Mouse (Mus musculus) hindbrain, embryonic 14.5 days (tissue): ENCODE measurements around the gene Mamstr. TPM values are rescaled to one million over a fixed set of nuclear protein-coding genes. Genes with fewer than 3 reads are reported as not detected.

Source experiments
- ATAC-seq: fragments of 200-750 bp; cut with Nextera tagmentation; 2 replicates; pipeline ENCODE4 v1.8.0; 2017; ENCODE audit warnings: moderate number of reproducible peaks, mild to moderate bottlenecking, moderate TSS enrichment, moderate library complexity; ENCODE audit not compliant: low FRiP score
- DNase-seq: peaks from one replicate; pipeline ENCODE4 v3.0.0-alpha.2; 2015; ENCODE audit warnings: low spot score
- H3K27ac ChIP-seq: fragments of 300-500 bp; sonication (generic); 2 replicates; pipeline ENCODE4 v1.5.1; 2014; ENCODE audit warnings: mild to moderate bottlenecking, moderate library complexity
- H3K27me3 ChIP-seq: fragments of 300-500 bp; sonication (generic); 2 replicates; pipeline ENCODE4 v1.6.1; 2014; ENCODE audit warnings: mild to moderate bottlenecking, low read length, mixed read lengths; ENCODE audit not compliant: control insufficient read depth, insufficient read depth
- H3K36me3 ChIP-seq: fragments of 300-500 bp; sonication (generic); replicated peaks from 2 replicates; pipeline ENCODE4 v1.6.1; 2014; ENCODE audit not compliant: control insufficient read depth, insufficient read depth
- H3K4me1 ChIP-seq: fragments of 300-500 bp; sonication (generic); replicated peaks from 2 replicates; pipeline ENCODE4 v1.6.1; 2014; ENCODE audit warnings: antibody characterized with exemption, low read length, mixed read lengths; ENCODE audit not compliant: control insufficient read depth, insufficient read depth
- H3K4me2 ChIP-seq: fragments of 300-500 bp; sonication (generic); replicated peaks from 2 replicates; pipeline ENCODE4 v1.6.1; 2014; ENCODE audit warnings: mild to moderate bottlenecking, moderate library complexity
- H3K4me3 ChIP-seq: fragments of 300-500 bp; sonication (generic); replicated peaks from 2 replicates; pipeline ENCODE4 v1.5.1; 2014; ENCODE audit warnings: mild to moderate bottlenecking, low read length
- H3K9ac ChIP-seq: fragments of 300-500 bp; sonication (generic); 2 replicates; pipeline ENCODE4 v1.6.1; 2014
- H3K9me3 ChIP-seq: fragments of 300-500 bp; sonication (generic); 2 replicates; pipeline ENCODE4 v1.6.1; 2016; ENCODE audit warnings: low read length; ENCODE audit not compliant: control insufficient read depth
- WGBS: fragments of 180-500 bp; shearing (Covaris S2); extraction: QIAGEN DNeasy Blood & Tissue Kit; methylation state at CpG from one replicate; pipeline ENCODE4 v1.1.7; 2014; 5-methylcytosine and 5-hydroxymethylcytosine counted together
- polyA plus RNA-seq: library from polyadenylated mRNA; unstranded; fragments of >200 nt; fragmentation: Nextera tagmentation; extraction: Ambion mirVana; gene quantifications from 2 replicates; pipeline ENCODE4 v1.2.1, GENCODE M21; 2014

Gene Mamstr
- polyA plus RNA-seq, 1 experiment from 2014 or later, result 3.1 TPM

DNA sequence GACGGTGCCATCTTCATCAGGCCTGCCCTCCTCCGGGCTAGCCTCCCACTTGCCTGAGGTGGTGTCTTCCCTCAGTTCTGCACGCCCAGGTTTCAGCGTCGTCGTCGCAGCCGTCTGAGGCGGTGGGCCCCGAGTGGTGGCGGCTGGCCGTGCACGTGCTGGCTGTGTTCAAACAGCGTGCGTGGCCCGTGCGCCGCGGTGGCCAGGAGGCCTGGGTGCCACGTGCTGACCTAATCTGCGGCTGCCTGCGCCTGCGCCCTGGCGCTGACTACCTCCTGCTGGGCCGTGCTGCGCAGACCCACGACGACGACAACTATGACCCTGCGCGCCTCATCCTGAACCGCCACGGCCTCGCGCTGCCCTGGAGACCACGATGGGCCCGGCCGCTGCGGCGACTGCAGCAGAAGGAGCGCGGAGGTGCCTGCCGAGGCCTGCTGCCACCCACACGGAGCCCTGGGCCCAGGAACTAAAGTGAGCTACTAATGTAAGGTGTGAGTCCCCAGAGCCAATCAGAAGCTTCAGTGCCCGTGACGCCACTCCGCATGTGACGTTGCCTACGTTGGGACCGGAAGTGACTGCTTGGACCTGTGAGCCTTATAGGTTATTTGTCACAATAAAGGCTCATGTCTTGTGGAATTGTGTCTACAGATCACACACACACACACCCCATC, 54.3 kb downstream of the Mamstr start, which contains the start of gene Sec1:
TSS of gene Sec1 (minus strand) at position 482 of the 671 bp plus-strand sequence.
- H3K4me3 ChIP-seq, result no peak within 1 kb of the TSS
- no peaks in the 10 kb centered on the region for H3K9me3 ChIP-seq
- 91% methylated on average over 50 of the region's 50 CpGs for WGBS
- no peak within 1 kb of the TSS for H3K4me2 ChIP-seq
- DNase-seq (no peak), ATAC-seq (no peak)
- no peaks in the 10 kb centered on the region for H3K4me1 ChIP-seq
- no peak within 1 kb of the TSS for H3K27ac ChIP-seq
- H3K36me3 ChIP-seq, result no peaks in the 10 kb centered on the region
- peaks cover 10% of the 10 kb centered on the region for H3K27me3 ChIP-seq
- no peak within 1 kb of the TSS for H3K9ac ChIP-seq

DNA sequence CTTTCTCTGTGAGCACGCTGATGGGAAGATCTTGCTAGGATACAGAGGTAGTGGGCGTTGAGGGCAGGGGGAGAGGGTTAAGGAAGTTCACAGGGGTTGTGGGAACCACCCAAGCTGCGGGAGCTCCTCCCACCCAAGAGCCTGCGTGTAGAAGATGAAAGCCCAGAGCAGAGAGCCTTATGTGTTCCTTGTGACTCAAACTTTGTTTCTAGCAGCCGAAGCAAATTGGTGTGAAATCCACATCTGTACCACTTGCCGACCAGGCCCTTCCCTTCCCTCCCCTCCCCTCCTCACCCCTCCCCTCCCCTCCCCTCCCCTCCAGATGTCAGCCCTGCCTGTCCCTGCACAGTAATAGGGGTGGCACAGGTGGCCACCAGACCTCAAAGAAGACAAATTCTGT, 55.3 kb downstream of the Mamstr start:
- no peak for DNase-seq
- ATAC-seq, result no peak
- no peak overlapping the region for H3K27ac ChIP-seq
- no peak overlapping the region for H3K4me2 ChIP-seq
- no peaks in the 10 kb centered on the region for H3K9me3 ChIP-seq
- H3K9ac ChIP-seq, result no peak overlapping the region
- H3K36me3 ChIP-seq, result no peaks in the 10 kb centered on the region
- H3K4me1 ChIP-seq, result no peaks in the 10 kb centered on the region; the same call in 1 of the 2 replicates
- peaks cover 13% of the 10 kb centered on the region for H3K27me3 ChIP-seq
- H3K4me3 ChIP-seq, result no peak overlapping the region
- WGBS, result 7% methylated on average over 6 of the region's 6 CpGs

Other genes starting within 250 kb of the Mamstr start
- gene Snrnp70, start 244.2 kb upstream of the Mamstr start, polyA plus RNA-seq, result 61.4 and 72.3 TPM in 2 replicates
- not detected in 2 replicates for gene Kcna7, start 234.3 kb upstream of the Mamstr start, polyA plus RNA-seq
- gene Ntf5, start 226.3 kb upstream of the Mamstr start, polyA plus RNA-seq, result 0.13 TPM in 1 of 2 replicates, not detected in the other
- gene Lhb, start 219.2 kb upstream of the Mamstr start, polyA plus RNA-seq, result 1.2 and 2.0 TPM in 2 replicates
- 17.8 and 21.6 TPM in 2 replicates for gene Gys1, start 205.1 kb upstream of the Mamstr start, polyA plus RNA-seq
- gene Ruvbl2, start 201.9 kb upstream of the Mamstr start, polyA plus RNA-seq, result 83.9 and 93.5 TPM in 2 replicates
- 4,936 and 5,483 TPM in 2 replicates for gene Ftl1, start 180.1 kb upstream of the Mamstr start, polyA plus RNA-seq
- 182 and 190 TPM in 2 replicates for gene Bax, start 173.1 kb upstream of the Mamstr start, polyA plus RNA-seq
- 0.13 and 0.35 TPM in 2 replicates for gene Tulp2, start 158.1 kb upstream of the Mamstr start, polyA plus RNA-seq
- not detected in 2 replicates for gene Gm45808, start 153.2 kb upstream of the Mamstr start, polyA plus RNA-seq
- 2.8 and 3.6 TPM in 2 replicates for gene Dhdh, start 151.2 kb upstream of the Mamstr start, polyA plus RNA-seq
- gene Nucb1, start 129.6 kb upstream of the Mamstr start, polyA plus RNA-seq, result 121 and 122 TPM in 2 replicates
- gene Ppp1r15a, start 113.7 kb upstream of the Mamstr start, polyA plus RNA-seq, result 12.9 and 13.0 TPM in 2 replicates
- 1.4 and 2.3 TPM in 2 replicates for gene Plekha4, start 113.6 kb upstream of the Mamstr start, polyA plus RNA-seq
- gene Hsd17b14, start 85.1 kb upstream of the Mamstr start, polyA plus RNA-seq, result 0.25 TPM in 1 of 2 replicates, not detected in the other
- gene Bcat2, start 69.8 kb upstream of the Mamstr start, polyA plus RNA-seq, result 17.4 and 19.0 TPM in 2 replicates
- gene Fgf21, start 24.5 kb upstream of the Mamstr start, polyA plus RNA-seq, result not detected in 2 replicates
- gene Fut1, start 22.7 kb upstream of the Mamstr start, polyA plus RNA-seq, result not detected in 2 replicates
- gene Izumo1, start 18.2 kb upstream of the Mamstr start, polyA plus RNA-seq, result not detected in 2 replicates
- gene Rasip1, start 12.5 kb upstream of the Mamstr start, polyA plus RNA-seq, result 17.2 and 18.3 TPM in 2 replicates
- gene Fut2, start 26.4 kb downstream of the Mamstr start, polyA plus RNA-seq, result 0.07 and 0.11 TPM in 2 replicates
- gene Ntn5, start 44.0 kb downstream of the Mamstr start, polyA plus RNA-seq, result 1.0 and 1.3 TPM in 2 replicates
- gene Sec1, start 54.4 kb downstream of the Mamstr start, polyA plus RNA-seq, result 0.22 and 0.40 TPM in 2 replicates
- 28.2 and 29.0 TPM in 2 replicates for gene Car11, start 59.9 kb downstream of the Mamstr start, polyA plus RNA-seq
- gene Dbp, start 65.1 kb downstream of the Mamstr start, polyA plus RNA-seq, result 3.5 and 3.9 TPM in 2 replicates
- gene Rpl18, start 75.5 kb downstream of the Mamstr start, polyA plus RNA-seq, result 578 and 674 TPM in 2 replicates
- gene Sphk2, start 78.0 kb downstream of the Mamstr start, polyA plus RNA-seq, result 16.7 and 20.0 TPM in 2 replicates
- gene Fam83e, start 81.2 kb downstream of the Mamstr start, polyA plus RNA-seq, result 0.17 TPM in 1 of 2 replicates, not detected in the other
- gene Spaca4, start 85.8 kb downstream of the Mamstr start, polyA plus RNA-seq, result not detected in 2 replicates
- gene Lmtk3, start 143.8 kb downstream of the Mamstr start, polyA plus RNA-seq, result 20.9 and 23.6 TPM in 2 replicates
- gene Sult2b1, start 144.7 kb downstream of the Mamstr start, polyA plus RNA-seq, result 5.2 and 7.3 TPM in 2 replicates
- gene Cyth2, start 174.6 kb downstream of the Mamstr start, polyA plus RNA-seq, result 237 and 242 TPM in 2 replicates
- 1.3 TPM in 2 replicates for gene Kcnj14, start 184.8 kb downstream of the Mamstr start, polyA plus RNA-seq
- gene Grwd1, start 191.0 kb downstream of the Mamstr start, polyA plus RNA-seq, result 37.6 and 42.6 TPM in 2 replicates
- 90.3 and 96.6 TPM in 2 replicates for gene Kdelr1, start 232.8 kb downstream of the Mamstr start, polyA plus RNA-seq
- gene Grin2d, start 238.4 kb downstream of the Mamstr start, polyA plus RNA-seq, result 4.3 and 4.4 TPM in 2 replicates